Mouse (Mus musculus): ENCODE data around the gene D6Wsu163e. TPM values are rescaled to one million over a fixed set of nuclear protein-coding genes. Genes with fewer than 3 reads are reported as not detected.

Gene D6Wsu163e
- polyA plus RNA-seq, 1 experiment from 2014 or later, result 16.0 TPM

GRCm38 (mm10) chr6:126955734-126956133 lies 16.0 kb downstream of the D6Wsu163e start:
- ATAC-seq (ENCODE audit: insufficient number of reproducible peaks, insufficient read depth, low FRiP score, low TSS enrichment), result no peak

GRCm38 (mm10) chr6:126961371-126962018 lies 21.7 kb downstream of the D6Wsu163e start:
- no peaks in the 10 kb centered on the region for H3K4me1 ChIP-seq
- no peaks in the 10 kb centered on the region for H3K27me3 ChIP-seq
- no peak overlapping the region for H3K4me2 ChIP-seq (replicated peaks)
- no peak overlapping the region for H3K4me3 ChIP-seq
- ATAC-seq (ENCODE audit: insufficient number of reproducible peaks, insufficient read depth, low FRiP score, low TSS enrichment), result no peak
- no peak overlapping the region for H3K9ac ChIP-seq
- no peaks in the 10 kb centered on the region for H3K9me3 ChIP-seq
- no peak overlapping the region for H3K27ac ChIP-seq
- H3K36me3 ChIP-seq, result 0 out of 2 replicates have a peak, but pooled peaks cover 11% of the 10 kb centered on the region
- WGBS, result 83% methylated on average over 8 of the region's 8 CpGs

More at GRCm38 (mm10) chr6:126955734-126956133, 16.0 kb downstream of the D6Wsu163e start:
- Histone ChIP-seq H3K4me3 (no peak overlapping the region), H3K4me1 (no peaks in the 10 kb centered on the region), H3K9ac (no peak overlapping the region), H3K27ac (no peak overlapping the region), H3K27me3 (no peaks in the 10 kb centered on the region), H3K4me2 (replicated peaks) (no peak overlapping the region), H3K9me3 (no peaks in the 10 kb centered on the region), H3K36me3 (peaks cover 26% of the 10 kb centered on the region)
- WGBS, result 9% methylated on average over 10 of the region's 10 CpGs

- H3K4me3 ChIP-seq, result no peak overlapping the region
- no peak overlapping the region for H3K9ac ChIP-seq
- no peaks in the 10 kb centered on the region for H3K4me1 ChIP-seq
- H3K27ac ChIP-seq, result no peak overlapping the region
- no peaks in the 10 kb centered on the region for H3K27me3 ChIP-seq
- no peaks in the 10 kb centered on the region for H3K36me3 ChIP-seq
- no peaks in the 10 kb centered on the region for H3K9me3 ChIP-seq
- no peak overlapping the region for H3K4me2 ChIP-seq (replicated peaks)
- WGBS, result 83% methylated on average over 5 of the region's 5 CpGs
- no peak for ATAC-seq (ENCODE audit: insufficient number of reproducible peaks, insufficient read depth, low FRiP score, low TSS enrichment)
These were observed 22.9 kb downstream of the D6Wsu163e start for GRCm38 (mm10) chr6:126962709-126963108.

- Histone ChIP-seq H3K4me3 (no peak overlapping the region), H3K4me1 (no peaks in the 10 kb centered on the region), H3K9ac (no peak overlapping the region), H3K27ac (no peak overlapping the region), H3K9me3 (no peaks in the 10 kb centered on the region), H3K4me2 (replicated peaks) (no peak overlapping the region), H3K36me3 (no peaks in the 10 kb centered on the region), H3K27me3 (no peaks in the 10 kb centered on the region)
- no peak for ATAC-seq (ENCODE audit: insufficient number of reproducible peaks, insufficient read depth, low FRiP score, low TSS enrichment)
- 80% methylated on average over 9 of the region's 9 CpGs for WGBS
These were observed 23.7 kb downstream of the D6Wsu163e start for GRCm38 (mm10) chr6:126963426-126963825.

- H3K4me1 ChIP-seq, result peaks cover 10% of the 10 kb centered on the region; the same call in 1 of the 2 replicates
- ATAC-seq (ENCODE audit: insufficient number of reproducible peaks, insufficient read depth, low FRiP score, low TSS enrichment), result no peak
- H3K4me3 ChIP-seq, result no peak overlapping the region
- H3K9me3 ChIP-seq, result no peaks in the 10 kb centered on the region
- H3K27ac ChIP-seq, result no peak overlapping the region
- H3K4me2 ChIP-seq (replicated peaks), result no peak overlapping the region
- WGBS, result 88% methylated on average over 14 of the region's 14 CpGs
- H3K36me3 ChIP-seq, result no peaks in the 10 kb centered on the region
- H3K27me3 ChIP-seq, result no peaks in the 10 kb centered on the region
- no peak overlapping the region for H3K9ac ChIP-seq
These were observed 26.7 kb downstream of the D6Wsu163e start for GRCm38 (mm10) chr6:126966241-126967026.

GRCm38 (mm10) chr6:126981539-126982234 lies 41.9 kb downstream of the D6Wsu163e start:
- Histone ChIP-seq H3K4me3 (no peak overlapping the region), H3K27ac (no peak overlapping the region), H3K27me3 (no peaks in the 10 kb centered on the region), H3K4me2 (replicated peaks) (no peak overlapping the region), H3K9me3 (no peaks in the 10 kb centered on the region), H3K9ac (no peak overlapping the region), H3K4me1 (no peaks in the 10 kb centered on the region), H3K36me3 (no peaks in the 10 kb centered on the region)
- WGBS, result 53% methylated on average over 5 of the region's 5 CpGs
- no peak for ATAC-seq (ENCODE audit: insufficient number of reproducible peaks, insufficient read depth, low FRiP score, low TSS enrichment)

GRCm38 (mm10) chr6:126993676-126994075 lies 53.9 kb downstream of the D6Wsu163e start:
- H3K27me3 ChIP-seq, result no peaks in the 10 kb centered on the region
- 65% methylated on average over 2 of the region's 2 CpGs for WGBS
- ATAC-seq (ENCODE audit: insufficient number of reproducible peaks, insufficient read depth, low FRiP score, low TSS enrichment), result no peak

GRCm38 (mm10) chr6:126995494-126995893 lies 55.7 kb downstream of the D6Wsu163e start:
- no peak for ATAC-seq (ENCODE audit: insufficient number of reproducible peaks, insufficient read depth, low FRiP score, low TSS enrichment)

More at GRCm38 (mm10) chr6:126993676-126994075, 53.9 kb downstream of the D6Wsu163e start:
- Histone ChIP-seq H3K36me3 (no peaks in the 10 kb centered on the region), H3K4me2 (replicated peaks) (no peak overlapping the region), H3K9ac (no peak overlapping the region), H3K4me3 (no peak overlapping the region), H3K4me1 (no peaks in the 10 kb centered on the region), H3K9me3 (no peaks in the 10 kb centered on the region), H3K27ac (no peak overlapping the region)

GRCm38 (mm10) chr6:126996399-126996798 lies 56.6 kb downstream of the D6Wsu163e start:
- WGBS, result 70% methylated on average over 5 of the region's 5 CpGs
- H3K27me3 ChIP-seq, result no peaks in the 10 kb centered on the region
- H3K4me2 ChIP-seq (replicated peaks), result no peak overlapping the region
- H3K4me1 ChIP-seq, result no peaks in the 10 kb centered on the region
- no peak overlapping the region for H3K9ac ChIP-seq
- no peak for ATAC-seq (ENCODE audit: insufficient number of reproducible peaks, insufficient read depth, low FRiP score, low TSS enrichment)
- H3K9me3 ChIP-seq, result no peaks in the 10 kb centered on the region
- no peak overlapping the region for H3K27ac ChIP-seq
- H3K36me3 ChIP-seq, result no peaks in the 10 kb centered on the region
- H3K4me3 ChIP-seq, result no peak overlapping the region

More at GRCm38 (mm10) chr6:126995494-126995893, 55.7 kb downstream of the D6Wsu163e start:
- Histone ChIP-seq H3K4me3 (no peak overlapping the region), H3K9ac (no peak overlapping the region), H3K4me1 (no peaks in the 10 kb centered on the region), H3K9me3 (no peaks in the 10 kb centered on the region), H3K4me2 (replicated peaks) (no peak overlapping the region), H3K36me3 (no peaks in the 10 kb centered on the region), H3K27ac (no peak overlapping the region), H3K27me3 (no peaks in the 10 kb centered on the region)
- 87% methylated on average over 3 of the region's 3 CpGs for WGBS

- WGBS, result 89% methylated on average over 3 of the region's 3 CpGs
- no peaks in the 10 kb centered on the region for H3K36me3 ChIP-seq
- H3K27ac ChIP-seq, result no peak overlapping the region
- no peaks in the 10 kb centered on the region for H3K4me1 ChIP-seq
- H3K9me3 ChIP-seq, result no peaks in the 10 kb centered on the region
- H3K4me2 ChIP-seq (replicated peaks), result no peak overlapping the region
- no peak overlapping the region for H3K9ac ChIP-seq
- no peak overlapping the region for H3K4me3 ChIP-seq
- no peaks in the 10 kb centered on the region for H3K27me3 ChIP-seq
- ATAC-seq (ENCODE audit: insufficient number of reproducible peaks, insufficient read depth, low FRiP score, low TSS enrichment), result no peak
These were observed 65.9 kb downstream of the D6Wsu163e start for GRCm38 (mm10) chr6:127005646-127006045.

GRCm38 (mm10) chr6:127006551-127006950 lies 66.8 kb downstream of the D6Wsu163e start:
- Histone ChIP-seq H3K9ac (no peak overlapping the region), H3K9me3 (no peaks in the 10 kb centered on the region), H3K4me2 (replicated peaks) (no peak overlapping the region), H3K27ac (no peak overlapping the region), H3K36me3 (no peaks in the 10 kb centered on the region), H3K27me3 (no peaks in the 10 kb centered on the region), H3K4me3 (no peak overlapping the region), H3K4me1 (no peaks in the 10 kb centered on the region)
- ATAC-seq (ENCODE audit: insufficient number of reproducible peaks, insufficient read depth, low FRiP score, low TSS enrichment), result no peak
- 77% methylated on average over 3 of the region's 3 CpGs for WGBS
